8 mouse cellular contexts compared by ENCODE assay signal in genomic region chr6:94700612-94701011, GRCm38 (mm10). TPM values are rescaled to one million over a fixed set of nuclear protein-coding genes. Genes with fewer than 3 reads are reported as not detected.
DNase-seq lines count a peak whose midpoint lies in the region; ATAC-seq and TF ChIP-seq lines count a peak whose summit lies in the region.

No protein-coding gene starts in this region.

- H3K4me1 ChIP-seq in intestine, embryonic 14.5 days (replicated peaks; ENCODE audit: control insufficient read depth, insufficient read depth, low read length), result peaks cover 27% of the 10 kb centered on the region
- peaks cover 0 to 14% of the 10 kb centered on the region in 2 experiments; a peak in 3 of 4 replicates for H3K4me1 ChIP-seq in liver, embryonic 14.5 days (replicated peaks; ENCODE audit: control insufficient read depth in 2 of 2, insufficient read depth in 2 of 2, low read length in 1 of 2)
- peaks cover 31% of the 10 kb centered on the region for H3K4me1 ChIP-seq in neural tube, embryonic 11.5 days (ENCODE audit: control insufficient read depth, insufficient read depth, low read length)

- under 1% methylated on average over 8 of the region's 8 CpGs for WGBS in intestine, embryonic 14.5 days
- 1% methylated on average over 8 of the region's 8 CpGs for WGBS in liver, embryonic 14.5 days (ENCODE audit: insufficient replicate concordance)
- under 1% methylated on average over 8 of the region's 8 CpGs for WGBS in neural tube, embryonic 11.5 days

- peak overlapping the region; percentile 37 for H3K4me3 ChIP-seq in intestine, embryonic 14.5 days (ENCODE audit: low read depth, low read length)
- peak overlapping the region; percentile 44 to 66 for H3K4me3 ChIP-seq in liver, embryonic 14.5 days (ENCODE audit: insufficient read depth in 1 of 2, low read depth in 2 of 2, low read length in 2 of 2)
- peak overlapping the region; percentile 97 for H3K4me3 ChIP-seq in neural tube, embryonic 11.5 days (ENCODE audit: low read depth, low read length)

- TF ChIP-seq EP300 in liver, embryonic 14.5 days (IDR thresholded peaks at IDR 0.05; ENCODE audit: low read depth), result no peak

- peak overlapping the region; percentile 20; the same call in 1 of the 2 replicates for H3K9ac ChIP-seq in intestine, embryonic 14.5 days (ENCODE audit: low read length)
- no peak overlapping the region for H3K9ac ChIP-seq in liver, embryonic 14.5 days (replicated peaks)
- no peak overlapping the region for H3K9ac ChIP-seq in neural tube, embryonic 11.5 days (ENCODE audit: low read length)

- no peaks in the 10 kb centered on the region for H3K36me3 ChIP-seq in intestine, embryonic 14.5 days (ENCODE audit: control insufficient read depth, insufficient read depth, low read length)
- H3K36me3 ChIP-seq in liver, embryonic 14.5 days (replicated peaks; ENCODE audit: control insufficient read depth, insufficient read depth, low read depth), result no peaks in the 10 kb centered on the region
- no peaks in the 10 kb centered on the region for H3K36me3 ChIP-seq in neural tube, embryonic 11.5 days (ENCODE audit: control insufficient read depth, insufficient read depth, low read length)

- peak overlapping the region; percentile 79 for H3K4me2 ChIP-seq in intestine, embryonic 14.5 days (ENCODE audit: low read length)
- H3K4me2 ChIP-seq in liver, embryonic 14.5 days (ENCODE audit: low read depth), result peak overlapping the region; percentile 74
- peak overlapping the region; percentile 61 for H3K4me2 ChIP-seq in neural tube, embryonic 11.5 days (ENCODE audit: low read depth)

- POLR2A ChIA-PET in Patski (lab: Charles Lee), result interaction anchor here (1.4 to 1.8 kb wide), 3 partner anchors 52 to 269 kb away, joined by 3 to 7 read pairs (median 4); no protein-coding TSS in a partner anchor

- CTCF ChIA-PET in Patski (lab: Charles Lee), result no interaction called here

- H3K27ac ChIP-seq in intestine, embryonic 14.5 days (ENCODE audit: low read depth), result peak overlapping the region; percentile 78
- no peak overlapping the region for H3K27ac ChIP-seq in liver, embryonic 14.5 days
- H3K27ac ChIP-seq in neural tube, embryonic 11.5 days (ENCODE audit: low read depth, low read length), result no peak overlapping the region

- in situ Hi-C loops in Patski (cut with MboI; ENCODE audit: low pct_unique_long_range_greater_than_20kb), result loop anchor here (5.0 kb wide), 1 partner anchor 158 kb away; no protein-coding TSS in a partner anchor

- H3K27me3 ChIP-seq in Patski, result no peaks in the 10 kb centered on the region
- no peaks in the 10 kb centered on the region for H3K27me3 ChIP-seq in intestine, embryonic 14.5 days (replicated peaks; ENCODE audit: control insufficient read depth, insufficient read depth, low read length)
- peaks cover 27% of the 10 kb centered on the region for H3K27me3 ChIP-seq in liver, embryonic 14.5 days (ENCODE audit: control insufficient read depth, insufficient read depth, low read length)
- no peaks in the 10 kb centered on the region for H3K27me3 ChIP-seq in neural tube, embryonic 11.5 days (ENCODE audit: control insufficient read depth, insufficient read depth, low read length)

- ATAC-seq in Patski, result peak; percentile 31
- peak; percentile 38 for ATAC-seq in granulocyte monocyte progenitor cell, adult 5-6 weeks (replicated peaks; ENCODE audit: poor library complexity, severe bottlenecking)
- ATAC-seq in intestine, embryonic 14.5 days (replicated peaks; ENCODE audit: low FRiP score, low TSS enrichment, low read depth), result peak; percentile 45; the same call in 1 of the 2 replicates
- ATAC-seq in liver, embryonic 14.5 days (ENCODE audit: insufficient read depth), result peak; percentile 17; the same call in 1 of the 2 replicates
- ATAC-seq in neural tube, embryonic 11.5 days (ENCODE audit: insufficient read depth, low FRiP score, low TSS enrichment), result no peak

- peak; percentile 8 to 22 for DNase-seq in B cell, adult 2 months
- no peak for DNase-seq in Patski (ENCODE audit: low read depth, low spot score)
- peak; percentile 39 to 50 for DNase-seq in cerebellum, postnatal 36 days
- DNase-seq in intestine, embryonic 14.5 days (ENCODE audit: low spot score), result peak; percentile 85
- peak; percentile 12 to 36 (median 26) for DNase-seq in liver, embryonic 14.5 days (ENCODE audit: low read depth in 3 of 3, low spot score in 3 of 3)
- peak; percentile 66 for DNase-seq in neural tube, embryonic 11.5 days (ENCODE audit: low spot score)
- DNase-seq in yolk sac, embryonic 10.5 days (ENCODE audit: low spot score), result peak; percentile 69

- no peaks in the 10 kb centered on the region for H3K9me3 ChIP-seq in intestine, embryonic 14.5 days (ENCODE audit: control insufficient read depth, low read length)
- no peaks in the 10 kb centered on the region for H3K9me3 ChIP-seq in liver, embryonic 14.5 days (ENCODE audit: control insufficient read depth, low read length)
- H3K9me3 ChIP-seq in neural tube, embryonic 11.5 days (ENCODE audit: control insufficient read depth, low read length), result no peaks in the 10 kb centered on the region

- no peak for TF ChIP-seq CTCF in Patski (IDR thresholded peaks at IDR 0.05)
- no peak for TF ChIP-seq CTCF in liver, embryonic 14.5 days (IDR thresholded peaks at IDR 0.05; ENCODE audit: low read depth)

RNA-seq across cellular contexts. Expression of gene Lrig1, which starts 0.7 kb away (rescaled TPM):
- polyA plus RNA-seq in Patski (2021), result 45.8 TPM
- total RNA-seq in granulocyte monocyte progenitor cell, adult 5-6 weeks (2014; fragmentation: Nextera tagmentation), result 0.37 and 2.0 TPM in 2 replicates
- not detected in 2 replicates for total RNA-seq in granulocyte monocyte progenitor cell, adult 5-6 weeks (2017)
- 32.8 and 35.2 TPM in 2 replicates for polyA plus RNA-seq in intestine, embryonic 14.5 days (2014; fragmentation: Nextera tagmentation; extraction: Ambion mirVana)
- 2.7 TPM in 2 replicates for polyA plus RNA-seq in liver, embryonic 14.5 days (2012; rRNA removed)
- polyA plus RNA-seq in liver, embryonic 14.5 days (2014; fragmentation: Nextera tagmentation; extraction: Ambion mirVana), result 1.7 and 2.8 TPM in 2 replicates
- 29.6 and 31.2 TPM in 2 replicates for polyA plus RNA-seq in neural tube, embryonic 11.5 days (2014; fragmentation: Nextera tagmentation; extraction: Ambion mirVana)

Comparison
In these comparisons a context has a peak if more than half of its experiments do, and no peak if none do; other contexts are left out.
1. H3K4me3 ChIP-seq: peak in every context shown above with its lines; median percentile 97 in neural tube, embryonic 11.5 days; 55 in liver, embryonic 14.5 days; 37 in intestine, embryonic 14.5 days.